Mouse (Mus musculus) intestine, embryonic 14.5 days (tissue): ENCODE data around the gene Foxp1. TPM values are rescaled to one million over a fixed set of nuclear protein-coding genes. Genes with fewer than 3 reads are reported as not detected.

ENCODE experiments used
- ATAC-seq: fragments of 200-750 bp; cut with Nextera tagmentation; replicated peaks from 2 replicates; pipeline ENCODE4 v1.8.0; 2017; ENCODE audit warnings: low read depth, moderate number of reproducible peaks, moderate TSS enrichment, moderate library complexity; ENCODE audit not compliant: low FRiP score, low TSS enrichment
- DNase-seq: peaks from one replicate; pipeline ENCODE4 v3.0.0-alpha.2; 2018; ENCODE audit warnings: low spot score
- H3K27ac ChIP-seq: fragments of 300-500 bp; sonication (generic); 2 replicates; pipeline ENCODE4 v1.5.1; 2014; ENCODE audit warnings: low read depth, mild to moderate bottlenecking, control low read depth
- H3K27me3 ChIP-seq: fragments of 300-500 bp; sonication (generic); replicated peaks from 2 replicates; pipeline ENCODE4 v1.6.1; 2014; ENCODE audit warnings: low read length, control low read depth; ENCODE audit not compliant: control insufficient read depth, insufficient read depth
- H3K36me3 ChIP-seq: fragments of 300-500 bp; sonication (generic); 2 replicates; pipeline ENCODE4 v1.6.1; 2014; ENCODE audit warnings: low read length, control low read depth; ENCODE audit not compliant: control insufficient read depth, insufficient read depth
- H3K4me1 ChIP-seq: fragments of 300-500 bp; sonication (generic); replicated peaks from 2 replicates; pipeline ENCODE4 v1.6.1; 2014; ENCODE audit warnings: low read length, control low read depth, mixed read lengths; ENCODE audit not compliant: control insufficient read depth, insufficient read depth
- H3K4me2 ChIP-seq: fragments of 300-500 bp; sonication (generic); 2 replicates; pipeline ENCODE4 v1.6.1; 2014; ENCODE audit warnings: low read length
- H3K4me3 ChIP-seq: fragments of 300-500 bp; sonication (generic); 2 replicates; pipeline ENCODE4 v1.5.1; 2014; ENCODE audit warnings: low read depth, low read length, control low read depth, mixed read lengths
- H3K9ac ChIP-seq: fragments of 300-500 bp; sonication (generic); 2 replicates; pipeline ENCODE4 v1.6.1; 2014; ENCODE audit warnings: mild to moderate bottlenecking, low read length
- H3K9me3 ChIP-seq: fragments of 300-500 bp; sonication (generic); 2 replicates; pipeline ENCODE4 v1.6.1; 2016; ENCODE audit warnings: low read length, control low read depth; ENCODE audit not compliant: control insufficient read depth
- WGBS: fragments of 180-500 bp; shearing (Covaris S2); extraction: QIAGEN DNeasy Blood & Tissue Kit; methylation state at CpG from one replicate; pipeline ENCODE4 v1.1.7; 2014; 5-methylcytosine and 5-hydroxymethylcytosine counted together
- polyA plus RNA-seq: library from polyadenylated mRNA; unstranded; fragments of >200 nt; fragmentation: Nextera tagmentation; extraction: Ambion mirVana; gene quantifications from 2 replicates; pipeline ENCODE4 v1.2.1, GENCODE M21; 2014

Gene Foxp1
- polyA plus RNA-seq, 1 experiment from 2014 or later: 133 TPM

- DNase-seq (no peak), ATAC-seq (no peak)
- Histone ChIP-seq H3K4me1 (no peaks in the 10 kb centered on the region; the same call in 1 of the 2 replicates), H3K36me3 (no peaks in the 10 kb centered on the region), H3K4me2 (no peak overlapping the region), H3K9ac (no peak overlapping the region), H3K27me3 (no peaks in the 10 kb centered on the region), H3K4me3 (no peak overlapping the region), H3K9me3 (no peaks in the 10 kb centered on the region), H3K27ac (no peak overlapping the region)
- 75% methylated on average over 6 of the region's 6 CpGs for WGBS
These were observed 18.1 kb upstream of the Foxp1 start for GRCm38 (mm10) chr6:99540653-99541052.

- H3K9ac ChIP-seq: no peak overlapping the region
- DNase-seq (no peak), ATAC-seq (no peak)
- H3K4me2 ChIP-seq: no peak overlapping the region
- H3K27ac ChIP-seq: no peak overlapping the region
- no peaks in the 10 kb centered on the region; the same call in 1 of the 2 replicates for H3K4me1 ChIP-seq
- H3K27me3 ChIP-seq: no peaks in the 10 kb centered on the region
- H3K36me3 ChIP-seq: no peaks in the 10 kb centered on the region
- H3K4me3 ChIP-seq: no peak overlapping the region
- H3K9me3 ChIP-seq: no peaks in the 10 kb centered on the region
- 89% methylated on average over 5 of the region's 5 CpGs for WGBS
These were observed 17.6 kb upstream of the Foxp1 start for GRCm38 (mm10) chr6:99540146-99540545.

GRCm38 (mm10) chr6:99538194-99538941 lies 15.8 kb upstream of the Foxp1 start:
- H3K4me3 ChIP-seq: no peak overlapping the region
- WGBS: 61% methylated on average over 17 of the region's 17 CpGs
- no peak overlapping the region for H3K4me2 ChIP-seq
- H3K4me1 ChIP-seq: no peaks in the 10 kb centered on the region; the same call in 1 of the 2 replicates
- H3K36me3 ChIP-seq: no peaks in the 10 kb centered on the region
- H3K27me3 ChIP-seq: no peaks in the 10 kb centered on the region
- ATAC-seq (no peak; the same call in 1 of the 2 replicates), DNase-seq (no peak)
- no peak overlapping the region for H3K9ac ChIP-seq
- no peaks in the 10 kb centered on the region for H3K9me3 ChIP-seq
- H3K27ac ChIP-seq: peak overlapping the region; percentile 69; the same call in 1 of the 2 replicates

- ATAC-seq (no peak), DNase-seq (no peak)
- Histone ChIP-seq H3K27me3 (no peaks in the 10 kb centered on the region), H3K9ac (no peak overlapping the region), H3K4me2 (no peak overlapping the region), H3K4me3 (no peak overlapping the region), H3K27ac (no peak overlapping the region), H3K9me3 (no peaks in the 10 kb centered on the region), H3K4me1 (no peaks in the 10 kb centered on the region; the same call in 1 of the 2 replicates), H3K36me3 (no peaks in the 10 kb centered on the region)
- WGBS: 65% methylated on average over 5 of the region's 5 CpGs
These were observed 11.8 kb upstream of the Foxp1 start for GRCm38 (mm10) chr6:99534211-99534745.

GRCm38 (mm10) chr6:99532458-99532857 lies 9.9 kb upstream of the Foxp1 start:
- Histone ChIP-seq H3K27me3 (no peaks in the 10 kb centered on the region), H3K9ac (no peak overlapping the region), H3K27ac (no peak overlapping the region), H3K4me2 (no peak overlapping the region), H3K9me3 (no peaks in the 10 kb centered on the region), H3K4me3 (no peak overlapping the region), H3K36me3 (no peaks in the 10 kb centered on the region), H3K4me1 (no peaks in the 10 kb centered on the region)
- DNase-seq: no peak
- no peak for ATAC-seq
- 60% methylated on average over 4 of the region's 4 CpGs for WGBS

GRCm38 (mm10) chr6:99528972-99529371 lies 6.5 kb upstream of the Foxp1 start:
- no peak overlapping the region for H3K9ac ChIP-seq
- ATAC-seq (no peak), DNase-seq (no peak)
- 82% methylated on average over 2 of the region's 2 CpGs for WGBS
- no peaks in the 10 kb centered on the region for H3K9me3 ChIP-seq
- H3K27me3 ChIP-seq: no peaks in the 10 kb centered on the region
- peaks cover 8% of the 10 kb centered on the region; the same call in 1 of the 2 replicates for H3K4me1 ChIP-seq
- no peak overlapping the region for H3K27ac ChIP-seq
- H3K4me2 ChIP-seq: no peak overlapping the region
- no peak overlapping the region for H3K4me3 ChIP-seq
- no peaks in the 10 kb centered on the region for H3K36me3 ChIP-seq

GRCm38 (mm10) chr6:99527457-99528105 lies 5.1 kb upstream of the Foxp1 start:
- H3K27me3 ChIP-seq: no peaks in the 10 kb centered on the region
- no peak overlapping the region for H3K4me3 ChIP-seq
- no peak overlapping the region for H3K9ac ChIP-seq
- H3K9me3 ChIP-seq: no peaks in the 10 kb centered on the region
- no peaks in the 10 kb centered on the region for H3K36me3 ChIP-seq
- H3K4me2 ChIP-seq: no peak overlapping the region
- DNase-seq (no peak), ATAC-seq (no peak)
- 88% methylated on average over 6 of the region's 6 CpGs for WGBS
- no peak overlapping the region for H3K27ac ChIP-seq
- peaks cover 11% of the 10 kb centered on the region; the same call in 1 of the 2 replicates for H3K4me1 ChIP-seq

GRCm38 (mm10) chr6:99525351-99525750 lies 2.8 kb upstream of the Foxp1 start:
- WGBS: 58% methylated on average over 8 of the region's 8 CpGs
- H3K9me3 ChIP-seq: no peaks in the 10 kb centered on the region
- H3K36me3 ChIP-seq: no peaks in the 10 kb centered on the region
- no peak for DNase-seq
- peaks cover 11% of the 10 kb centered on the region; the same call in 1 of the 2 replicates for H3K4me1 ChIP-seq
- H3K4me2 ChIP-seq: no peak overlapping the region
- no peak overlapping the region for H3K9ac ChIP-seq
- ATAC-seq: no peak
- H3K27me3 ChIP-seq: no peaks in the 10 kb centered on the region
- H3K4me3 ChIP-seq: no peak overlapping the region
- no peak overlapping the region for H3K27ac ChIP-seq
